Mouse (Mus musculus) heart, embryonic 11.5 days (tissue): Measurements from ENCODE around the gene Fuz. TPM values are rescaled to one million over a fixed set of nuclear protein-coding genes. Genes with fewer than 3 reads are reported as not detected.

Source experiments
- ATAC-seq: fragments of 200-750 bp; cut with Nextera tagmentation; replicated peaks from 2 replicates; pipeline ENCODE4 v1.8.0; 2017; ENCODE audit warnings: moderate library complexity; ENCODE audit not compliant: insufficient number of reproducible peaks, low FRiP score, low TSS enrichment
- H3K27ac ChIP-seq: fragments of 300-500 bp; sonication (generic); 2 replicates; pipeline ENCODE4 v1.5.1; 2014; ENCODE audit warnings: mild to moderate bottlenecking, low read depth, low read length
- H3K27me3 ChIP-seq: fragments of 300-500 bp; sonication (generic); 2 replicates; pipeline ENCODE4 v1.6.1; 2014; ENCODE audit warnings: mild to moderate bottlenecking, low read length, mixed read lengths; ENCODE audit not compliant: control insufficient read depth, insufficient read depth
- H3K36me3 ChIP-seq: fragments of 300-500 bp; sonication (generic); 2 replicates; pipeline ENCODE4 v1.6.1; 2014; ENCODE audit warnings: mild to moderate bottlenecking, low read length, moderate library complexity, mixed read lengths; ENCODE audit not compliant: control insufficient read depth, insufficient read depth
- H3K4me1 ChIP-seq: fragments of 300-500 bp; sonication (generic); 2 replicates; pipeline ENCODE4 v1.6.1; 2014; ENCODE audit warnings: low read length; ENCODE audit not compliant: control insufficient read depth, insufficient read depth
- H3K4me2 ChIP-seq: fragments of 300-500 bp; sonication (generic); 2 replicates; pipeline ENCODE4 v1.6.1; 2014; ENCODE audit warnings: mild to moderate bottlenecking, moderate library complexity
- H3K4me3 ChIP-seq: fragments of 300-500 bp; sonication (generic); 2 replicates; pipeline ENCODE4 v1.5.1; 2014; ENCODE audit warnings: low read depth, low read length
- H3K9ac ChIP-seq: fragments of 300-500 bp; sonication (generic); 2 replicates; pipeline ENCODE4 v1.6.1; 2014; ENCODE audit warnings: mild to moderate bottlenecking, low read depth, low read length, moderate library complexity
- H3K9me3 ChIP-seq: fragments of 300-500 bp; sonication (generic); replicated peaks from 2 replicates; pipeline ENCODE4 v1.6.1; 2016; ENCODE audit warnings: low read length; ENCODE audit not compliant: control insufficient read depth
- WGBS: fragments of 180-500 bp; shearing (Covaris S2); extraction: QIAGEN DNeasy Blood & Tissue Kit; methylation state at CpG from one replicate; pipeline ENCODE4 v1.1.7; 2014; ENCODE audit not compliant: insufficient replicate concordance; 5-methylcytosine and 5-hydroxymethylcytosine counted together
- polyA plus RNA-seq: library from polyadenylated mRNA; unstranded; fragments of >200 nt; fragmentation: Nextera tagmentation; extraction: Ambion mirVana; gene quantifications from 2 replicates; pipeline ENCODE4 v1.2.1, GENCODE M21; 2014

Gene Fuz
- polyA plus RNA-seq, 1 experiment from 2014 or later: 12.8 TPM

- peak overlapping the region; percentile 19; the same call in 1 of the 2 replicates for H3K4me2 ChIP-seq
- 74% methylated on average over 24 of the region's 24 CpGs for whole genome bisulfite sequencing
Observed at GRCm38 (mm10) chr7:44864595-44865542, 31.0 kb upstream of the Fuz start.

GRCm38 (mm10) chr7:44866276-44867009 lies 29.4 kb upstream of the Fuz start:
- Histone ChIP-seq H3K27ac (peak overlapping the region; percentile 38), H3K4me2 (peak overlapping the region; percentile 37), H3K9ac (peak overlapping the region; percentile 46; the same call in 1 of the 2 replicates), H3K36me3 (peaks cover 23% of the 10 kb centered on the region), H3K4me3 (peak overlapping the region; percentile 19; the same call in 1 of the 2 replicates), H3K9me3 (no peaks in the 10 kb centered on the region), H3K27me3 (no peaks in the 10 kb centered on the region), H3K4me1 (peaks cover 49% of the 10 kb centered on the region)
- WGBS: 55% methylated on average over 15 of the region's 15 CpGs
- no peak; the same call in 1 of the 2 replicates for ATAC-seq

More at GRCm38 (mm10) chr7:44864595-44865542, 31.0 kb upstream of the Fuz start:
- H3K27ac ChIP-seq: peak overlapping the region; percentile 32
- H3K36me3 ChIP-seq: peaks cover 23% of the 10 kb centered on the region
- H3K9ac ChIP-seq: 0 out of 2 replicates have a peak overlapping the region, but pooled peaks have one; percentile 46
- H3K27me3 ChIP-seq: no peaks in the 10 kb centered on the region
- H3K4me1 ChIP-seq: peaks cover 45% of the 10 kb centered on the region
- H3K4me3 ChIP-seq: no peak overlapping the region
- ATAC-seq: no peak
- H3K9me3 ChIP-seq: no peaks in the 10 kb centered on the region

GRCm38 (mm10) chr7:44867010-44867702 lies 28.7 kb upstream of the Fuz start:
- 69% methylated on average over 19 of the region's 19 CpGs for WGBS
- peaks cover 49% of the 10 kb centered on the region for H3K4me1 ChIP-seq
- H3K4me2 ChIP-seq: peak overlapping the region; percentile 82
- peaks cover 17% of the 10 kb centered on the region for H3K36me3 ChIP-seq
- H3K9ac ChIP-seq: peak overlapping the region; percentile 100
- no peaks in the 10 kb centered on the region for H3K9me3 ChIP-seq
- no peaks in the 10 kb centered on the region for H3K27me3 ChIP-seq
- ATAC-seq: no peak
- peak overlapping the region; percentile 38 for H3K27ac ChIP-seq
- peak overlapping the region; percentile 97 for H3K4me3 ChIP-seq

GRCm38 (mm10) chr7:44867802-44868201 lies 28.1 kb upstream of the Fuz start:
- no peak for ATAC-seq
- Histone ChIP-seq H3K27me3 (no peaks in the 10 kb centered on the region), H3K27ac (no peak overlapping the region), H3K9me3 (no peaks in the 10 kb centered on the region), H3K4me3 (peak overlapping the region; percentile 97), H3K4me2 (peak overlapping the region; percentile 82), H3K9ac (peak overlapping the region; percentile 100), H3K36me3 (peaks cover 16% of the 10 kb centered on the region), H3K4me1 (peaks cover 50% of the 10 kb centered on the region)
- WGBS: 57% methylated on average over 9 of the region's 9 CpGs

- H3K9ac ChIP-seq: peak overlapping the region; percentile 100
- peak overlapping the region; percentile 82 for H3K4me2 ChIP-seq
- no peak for ATAC-seq
- H3K27me3 ChIP-seq: no peaks in the 10 kb centered on the region
- H3K9me3 ChIP-seq: no peaks in the 10 kb centered on the region
- H3K36me3 ChIP-seq: peaks cover 12% of the 10 kb centered on the region
- WGBS: 9% methylated on average over 16 of the region's 16 CpGs
- H3K27ac ChIP-seq: peak overlapping the region; percentile 100; the same call in 1 of the 2 replicates
- peak overlapping the region; percentile 97 for H3K4me3 ChIP-seq
- H3K4me1 ChIP-seq: peaks cover 56% of the 10 kb centered on the region
Observed at GRCm38 (mm10) chr7:44868465-44868864, 27.4 kb upstream of the Fuz start.

- Histone ChIP-seq H3K4me3 (peak overlapping the region; percentile 97), H3K4me1 (peaks cover 57% of the 10 kb centered on the region), H3K36me3 (peaks cover 8% of the 10 kb centered on the region), H3K4me2 (peak overlapping the region; percentile 82), H3K9ac (peak overlapping the region; percentile 100), H3K27ac (peak overlapping the region; percentile 100), H3K9me3 (no peaks in the 10 kb centered on the region), H3K27me3 (no peaks in the 10 kb centered on the region)
- under 1% methylated on average over 94 of the region's 108 CpGs for WGBS
- peak; percentile 55 for ATAC-seq
Observed at GRCm38 (mm10) chr7:44868919-44869696, 26.8 kb upstream of the Fuz start.

GRCm38 (mm10) chr7:44869697-44870528 lies 26.0 kb upstream of the Fuz start, which contains the start of gene Ptov1:
Gene Ptov1 (minus strand): TSS chr7:44869788.
- Histone ChIP-seq H3K27ac (peak within 1 kb of the TSS; percentile 100), H3K4me1 (peaks cover 51% of the 10 kb centered on the region), H3K9me3 (no peaks in the 10 kb centered on the region), H3K9ac (peak within 1 kb of the TSS; percentile 100), H3K27me3 (no peaks in the 10 kb centered on the region), H3K36me3 (peaks cover 3% of the 10 kb centered on the region; the same call in 1 of the 2 replicates), H3K4me2 (peak within 1 kb of the TSS; percentile 82), H3K4me3 (peak within 1 kb of the TSS; percentile 97)
- ATAC-seq: peak; percentile 87
- WGBS: 7% methylated on average over 29 of the region's 29 CpGs
